Mouse (Mus musculus) gastrocnemius, postnatal 25 days (tissue): ENCODE measurements around the gene Esrp2. TPM values are rescaled to one million over a fixed set of nuclear protein-coding genes. Genes with fewer than 3 reads are reported as not detected.

ENCODE experiments used
- DNase-seq: peaks from one replicate; pipeline ENCODE4 v3.0.0; 2022
- long read RNA-seq, 2 experiments: library from polyadenylated mRNA; stranded (forward); transcript quantifications; one replicate each; pipeline ENCODE4 v2.0.0; 2021
- total RNA-seq, 2 experiments: library from RNA; stranded (reverse); gene quantifications; 1 replicate in 1 of 2; 2 replicates in 1 of 2; pipeline ENCODE4 v1.2.3; 2021

Esrp2 gene
- under 1 TPM in 1 of 2 experiments, not detected in 1; 0.46 TPM for total RNA-seq
- long read RNA-seq, experiment 1 = 0 reads
- long read RNA-seq, experiment 2 = 0 reads

GRCm38 (mm10) chr8:106136156-106137130 lies at the start of gene Esrp2:
Gene Esrp2 (minus strand): TSS chr8:106136974.
- DNase-seq = peak; percentile 38

- no peak for DNase-seq
These were observed 49.6 kb upstream of the Esrp2 start for GRCm38 (mm10) chr8:106186394-106186793.

- DNase-seq = peak; percentile 70
These were observed 49.0 kb upstream of the Esrp2 start for GRCm38 (mm10) chr8:106185628-106186270.

DNA sequence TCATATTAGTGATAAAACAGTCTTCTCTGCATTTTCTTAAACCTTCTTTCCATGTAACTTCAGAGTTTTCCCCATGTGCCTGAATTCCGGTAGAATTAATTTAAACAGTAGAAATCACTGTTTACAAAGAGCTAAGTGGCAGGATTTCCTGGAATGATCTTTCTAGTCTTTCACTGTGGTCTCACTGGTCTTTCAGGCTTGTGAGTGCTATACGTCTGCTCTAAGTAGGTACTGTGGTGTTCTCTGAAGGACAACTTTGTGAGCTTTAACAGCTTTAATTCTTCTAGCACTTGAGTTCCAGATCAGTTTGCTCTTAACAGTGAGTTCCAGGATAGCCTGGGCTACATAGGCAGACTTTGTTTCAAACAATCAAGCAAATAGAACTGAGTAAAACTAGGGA lies 41.7 kb upstream of the Esrp2 start:
- no peak for DNase-seq

- no peak for DNase-seq
These were observed 40.8 kb upstream of the Esrp2 start for GRCm38 (mm10) chr8:106177594-106177993.

DNA sequence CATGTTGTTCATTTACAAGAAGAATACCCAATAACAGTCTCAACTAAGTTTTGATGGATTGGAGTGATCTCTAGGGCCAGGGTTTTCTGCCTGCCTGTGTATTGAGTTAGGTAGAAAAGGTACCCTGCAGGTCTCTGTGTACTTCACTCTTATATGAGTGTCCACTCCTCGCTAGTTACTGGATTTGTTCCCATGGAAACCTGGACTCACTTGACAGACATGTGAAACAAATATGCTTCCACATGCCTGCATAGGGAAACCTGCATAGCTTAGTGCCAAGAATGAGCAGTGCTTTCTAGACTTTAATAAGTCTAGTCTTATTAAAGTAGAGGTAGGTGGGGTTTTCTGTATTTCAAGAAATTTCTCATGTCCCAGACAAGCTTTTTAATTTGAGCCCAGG lies 40.1 kb upstream of the Esrp2 start:
- DNase-seq = no peak

- DNase-seq = no peak
These were observed 36.8 kb upstream of the Esrp2 start for GRCm38 (mm10) chr8:106173566-106173965.

GRCm38 (mm10) chr8:106169934-106170480 lies 33.2 kb upstream of the Esrp2 start:
- DNase-seq = no peak

GRCm38 (mm10) chr8:106169017-106169933 lies 32.5 kb upstream of the Esrp2 start:
- DNase-seq = peak; percentile 25

DNA sequence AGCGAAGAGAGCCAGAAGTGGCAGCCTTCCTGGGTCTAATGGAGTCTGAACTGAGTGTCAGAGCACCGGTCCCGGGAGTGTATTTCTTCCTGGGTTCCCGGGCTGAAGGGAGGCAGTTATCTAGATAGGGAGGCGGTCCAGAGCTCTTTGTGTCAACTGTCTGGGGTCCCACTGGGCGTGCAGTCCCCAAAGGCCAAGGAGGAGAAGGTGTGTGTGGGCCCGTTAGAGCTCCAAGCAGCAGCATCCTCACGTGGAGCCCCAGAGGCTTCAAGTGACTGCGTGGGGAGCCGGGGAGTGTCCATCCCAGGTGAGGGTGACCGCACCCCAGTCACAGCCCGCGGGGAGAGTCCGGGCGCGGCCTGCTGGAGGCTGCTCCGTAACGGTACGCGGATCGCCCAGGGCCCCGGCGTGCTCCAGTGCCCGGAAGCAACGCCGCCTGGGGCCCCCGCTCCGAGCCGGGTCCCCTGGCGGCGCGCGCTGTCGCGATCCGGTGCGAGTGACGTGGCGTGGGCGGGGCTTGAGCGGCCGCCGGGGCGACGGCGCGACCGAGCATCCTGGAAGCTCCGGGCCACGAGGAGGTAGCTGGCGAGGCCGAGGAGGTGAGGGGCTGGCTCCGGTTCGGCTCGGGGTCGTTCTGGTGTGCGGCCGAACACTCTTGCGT lies 31.7 kb upstream of the Esrp2 start, which contains the start of gene Slc7a6:
Gene Slc7a6, plus strand, starts transcription at position 502 of the 661 bp plus-strand sequence.
- peak; percentile 82 for DNase-seq

DNA sequence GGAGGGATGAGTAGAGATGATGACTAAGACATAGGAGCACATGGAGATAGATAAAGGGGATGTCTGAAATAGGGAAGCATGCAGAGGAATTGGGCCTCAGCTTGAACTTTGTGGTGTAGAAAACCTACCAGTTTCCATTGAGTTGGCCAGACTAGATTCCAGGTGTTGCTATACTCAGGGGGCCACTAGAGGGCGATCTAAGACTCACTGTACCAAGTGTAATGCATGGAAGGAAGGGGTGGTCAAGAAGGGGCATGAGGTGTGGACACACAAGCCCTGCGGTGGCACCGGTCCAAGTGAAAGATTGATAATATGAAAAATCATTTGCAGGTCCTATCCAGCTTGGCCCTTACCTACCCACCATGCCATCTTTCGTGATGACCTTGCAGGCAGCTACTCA lies 28.7 kb upstream of the Esrp2 start:
- DNase-seq = no peak

- DNase-seq = no peak
These were observed 26.5 kb upstream of the Esrp2 start for GRCm38 (mm10) chr8:106163251-106163650.

- no peak for DNase-seq
These were observed 23.1 kb upstream of the Esrp2 start for GRCm38 (mm10) chr8:106159876-106160275.

- no peak for DNase-seq
These were observed 21.6 kb upstream of the Esrp2 start for GRCm38 (mm10) chr8:106158381-106158780.

GRCm38 (mm10) chr8:106157419-106157818 lies 20.6 kb upstream of the Esrp2 start:
- no peak for DNase-seq

DNA sequence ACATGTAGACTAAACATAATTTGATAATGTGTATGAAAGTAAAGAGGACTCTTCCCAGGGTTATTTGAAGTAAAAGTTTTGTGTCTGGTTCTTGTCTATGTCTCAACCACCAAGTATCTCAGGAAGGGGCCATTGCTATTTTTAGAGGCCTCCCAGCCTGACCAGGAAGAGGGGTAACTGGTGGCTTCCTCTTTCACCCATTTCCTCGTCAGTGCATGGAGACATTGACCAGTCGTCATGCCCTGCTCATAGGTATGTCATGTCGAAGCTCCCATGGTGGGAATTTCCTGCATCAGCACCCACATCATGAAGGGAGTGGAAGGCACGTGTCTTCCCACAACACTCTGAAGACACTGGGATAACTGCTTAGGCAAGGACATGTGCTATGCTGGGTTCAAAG lies 16.1 kb upstream of the Esrp2 start:
- DNase-seq = no peak

DNA sequence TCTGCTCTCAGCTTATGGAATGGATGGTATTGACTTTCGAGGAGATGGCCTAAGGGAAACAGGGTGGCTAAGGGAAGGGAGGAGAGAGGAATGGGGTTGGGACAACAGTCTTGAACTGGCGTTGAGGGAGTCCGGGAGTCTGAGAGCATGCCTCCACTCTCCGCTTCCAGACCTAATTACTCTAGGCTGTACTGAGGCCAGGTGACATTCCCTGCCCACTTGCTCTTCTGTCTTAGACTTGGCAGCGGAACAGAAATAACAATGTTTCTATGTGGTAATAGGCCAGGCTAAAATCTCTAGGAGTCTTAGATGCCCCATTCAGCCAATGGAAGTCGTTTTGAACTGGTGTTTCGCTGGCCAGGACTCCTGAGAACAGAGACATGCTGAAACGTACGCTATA lies 14.3 kb upstream of the Esrp2 start:
- DNase-seq = no peak

GRCm38 (mm10) chr8:106150653-106151000 lies 13.9 kb upstream of the Esrp2 start:
- no peak for DNase-seq

- DNase-seq = peak; percentile 91
These were observed 13.3 kb upstream of the Esrp2 start, which contains the start of gene Pla2g15 for GRCm38 (mm10) chr8:106149801-106150652. Gene Pla2g15 (plus strand): TSS chr8:106150399.

GRCm38 (mm10) chr8:106149025-106149424 lies 12.3 kb upstream of the Esrp2 start:
- DNase-seq = no peak
